Mouse (Mus musculus) heart, adult 2 months (tissue): Measurements from ENCODE around the gene Fgfr2. TPM values are rescaled to one million over a fixed set of nuclear protein-coding genes. Genes with fewer than 3 reads are reported as not detected.
A peak's percentile ranks its signal among the peaks of the same experiment; 100 is the strongest.

Source experiments
- DNase-seq, 2 experiments: peaks; one replicate each; pipeline ENCODE4 v3.0.0; 2021
- H3K27ac ChIP-seq: fragments of 200-600 bp; 2 replicates; pipeline ENCODE4 v1.8.1; 2022
- H3K27me3 ChIP-seq: fragments of 200-500 bp; 2 replicates; pipeline ENCODE4 v1.6.1; 2012; ENCODE audit warnings: mild to moderate bottlenecking, low read length, inconsistent platforms, mixed read lengths; ENCODE audit not compliant: control insufficient read depth, insufficient read depth
- H3K36me3 ChIP-seq: fragments of 200-500 bp; 2 replicates; pipeline ENCODE4 v1.6.1; 2012; ENCODE audit warnings: low read length, inconsistent platforms; ENCODE audit not compliant: control insufficient read depth, insufficient read depth
- H3K4me1 ChIP-seq: fragments of 200-500 bp; 2 replicates; pipeline ENCODE4 v1.6.1; 2011; ENCODE audit warnings: low read length; ENCODE audit not compliant: control insufficient read depth, insufficient read depth
- H3K4me3 ChIP-seq: fragments of 200-600 bp; 2 replicates; pipeline ENCODE4 v1.8.1; 2022
- H3K79me2 ChIP-seq: fragments of 200-500 bp; replicated peaks from 2 replicates; pipeline ENCODE4 v1.6.1; 2012; ENCODE audit warnings: mild to moderate bottlenecking, inconsistent platforms, low read length, moderate library complexity, mixed read lengths; ENCODE audit not compliant: control insufficient read depth, insufficient read depth
- H3K9ac ChIP-seq: fragments of 200-500 bp; 2 replicates; pipeline ENCODE4 v1.6.1; 2012; ENCODE audit warnings: low read depth, mild to moderate bottlenecking, control low read depth, inconsistent platforms, low read length, mixed read lengths
- CTCF ChIP-seq: fragments of 200-600 bp; IDR thresholded peaks from 2 replicates; pipeline ENCODE4 v1.8.1; 2022; ENCODE audit warnings: antibody characterized with exemption, mild to moderate bottlenecking, moderate library complexity
- EP300 ChIP-seq: fragments of 200-500 bp; IDR thresholded peaks from 2 replicates; pipeline ENCODE4 v1.6.1; 2011; ENCODE audit warnings: low read depth, low read length, control low read depth; ENCODE audit not compliant: insufficient read depth
- POLR2A ChIP-seq: fragments of 200-500 bp; IDR thresholded peaks from 2 replicates; pipeline ENCODE4 v1.6.1; 2011; ENCODE audit warnings: mild to moderate bottlenecking, low read depth, low read length, control low read depth; ENCODE audit not compliant: insufficient read depth
- WGBS: fragments of 180-500 bp; shearing (Covaris S2); methylation state at CpG from one replicate; pipeline ENCODE4 v1.1.7; 2018; 5-methylcytosine and 5-hydroxymethylcytosine counted together
- intact Hi-C: fragments of 180-260 bp; cut with DNase I; formaldehyde crosslinking; loops from one replicate; pipeline ENCODE4 v1.15.1; 2025
- polyA plus RNA-seq: library from polyadenylated mRNA; depleted of rRNA; stranded (reverse); fragments of >200 nt; gene quantifications from 2 replicates; pipeline ENCODE4 v1.2.3, GENCODE M21; 2012
- total RNA-seq, 2 experiments: library from RNA; stranded (reverse); gene quantifications; 2 replicates each; pipeline ENCODE4 v1.2.3; 2021

Gene Fgfr2
- total and polyA plus RNA-seq, 3 experiments: 1.1 to 2.0 (median 1.3) TPM

DNA sequence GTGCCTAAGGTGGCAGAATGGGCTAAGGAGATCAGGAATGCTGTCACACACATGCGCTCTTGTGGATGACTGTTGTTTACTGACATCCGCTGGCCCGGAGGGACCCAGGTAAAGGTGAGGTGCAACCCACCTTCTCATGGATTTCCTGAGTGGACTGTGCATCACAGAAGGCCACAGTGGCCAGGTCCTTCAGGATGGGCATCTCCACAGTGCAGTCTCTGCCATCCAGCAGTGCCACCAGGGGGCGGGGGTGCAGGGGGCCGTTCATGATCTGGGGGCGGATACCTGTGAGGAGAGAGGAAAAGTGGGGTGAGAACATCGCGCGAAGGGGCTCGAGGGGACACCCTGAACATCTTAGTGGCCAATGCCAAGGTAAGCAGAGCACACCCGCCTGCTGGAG lies 124.1 kb downstream of the Fgfr2 start:
- peaks cover 5% of the 10 kb centered on the region for H3K4me1 ChIP-seq
- no peak for DNase-seq
- H3K36me3 ChIP-seq: no peaks in the 10 kb centered on the region
- TF ChIP-seq EP300 (no peak), POLR2A (no peak), CTCF (no peak)
- no peak overlapping the region for H3K4me3 ChIP-seq
- intact Hi-C loops: loop anchor here (5.0 kb wide), 1 partner anchor 117 kb away; no protein-coding TSS in a partner anchor
- H3K79me2 ChIP-seq: no peaks in the 10 kb centered on the region
- H3K9ac ChIP-seq: no peak overlapping the region
- H3K27ac ChIP-seq: no peak overlapping the region
- H3K27me3 ChIP-seq: no peaks in the 10 kb centered on the region
- 91% methylated on average over 11 of the region's 11 CpGs for WGBS

DNA sequence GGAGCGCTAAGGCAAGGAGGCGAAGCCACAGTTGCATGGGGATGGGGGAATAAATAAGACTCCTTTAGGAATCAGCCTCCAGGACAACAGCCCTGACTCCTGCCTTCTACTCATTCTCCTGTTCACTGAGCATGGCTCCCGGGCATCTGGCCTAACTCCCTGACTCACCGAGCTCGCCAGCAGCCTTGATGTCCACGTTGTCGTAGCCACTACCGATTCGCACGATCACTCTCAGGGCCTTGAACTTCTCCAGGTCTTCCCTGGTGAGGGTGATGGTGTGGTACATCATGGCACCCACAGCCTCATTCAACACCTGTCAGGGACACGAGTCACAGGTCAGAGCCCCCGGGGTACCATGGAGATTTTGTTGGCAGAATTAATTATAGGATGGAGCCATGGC lies 124.5 kb downstream of the Fgfr2 start:
- Histone ChIP-seq H3K79me2 (no peaks in the 10 kb centered on the region), H3K27ac (no peak overlapping the region), H3K9ac (no peak overlapping the region), H3K36me3 (no peaks in the 10 kb centered on the region), H3K4me3 (no peak overlapping the region), H3K4me1 (peaks cover 5% of the 10 kb centered on the region), H3K27me3 (no peaks in the 10 kb centered on the region)
- TF ChIP-seq EP300: no peak
- TF ChIP-seq CTCF: no peak
- no peak for TF ChIP-seq POLR2A
- no peak for DNase-seq
- intact Hi-C loops: loop anchor here (5.0 kb wide), 1 partner anchor 116 kb away; no protein-coding TSS in a partner anchor
- 95% methylated on average over 12 of the region's 12 CpGs for WGBS

- H3K4me3 ChIP-seq: no peak overlapping the region
- H3K4me1 ChIP-seq: no peaks in the 10 kb centered on the region
- intact Hi-C loops: loop anchor here (5.0 kb wide), 1 partner anchor 114 kb away; no protein-coding TSS in a partner anchor
- no peaks in the 10 kb centered on the region for H3K79me2 ChIP-seq
- WGBS: 89% methylated on average over 5 of the region's 5 CpGs
- peak in 1 of 2 experiments; percentile 22 for DNase-seq
- H3K36me3 ChIP-seq: no peaks in the 10 kb centered on the region
- no peak overlapping the region for H3K27ac ChIP-seq
- TF ChIP-seq CTCF: peak; percentile 74
- TF ChIP-seq EP300: 0 out of 2 replicates have a peak, but pooled peaks have one; percentile 31
- TF ChIP-seq POLR2A: no peak
- no peak overlapping the region for H3K9ac ChIP-seq
- H3K27me3 ChIP-seq: no peaks in the 10 kb centered on the region
Observed at GRCm38 (mm10) chr7:132996391-132996790, 126.8 kb downstream of the Fgfr2 start.

DNA sequence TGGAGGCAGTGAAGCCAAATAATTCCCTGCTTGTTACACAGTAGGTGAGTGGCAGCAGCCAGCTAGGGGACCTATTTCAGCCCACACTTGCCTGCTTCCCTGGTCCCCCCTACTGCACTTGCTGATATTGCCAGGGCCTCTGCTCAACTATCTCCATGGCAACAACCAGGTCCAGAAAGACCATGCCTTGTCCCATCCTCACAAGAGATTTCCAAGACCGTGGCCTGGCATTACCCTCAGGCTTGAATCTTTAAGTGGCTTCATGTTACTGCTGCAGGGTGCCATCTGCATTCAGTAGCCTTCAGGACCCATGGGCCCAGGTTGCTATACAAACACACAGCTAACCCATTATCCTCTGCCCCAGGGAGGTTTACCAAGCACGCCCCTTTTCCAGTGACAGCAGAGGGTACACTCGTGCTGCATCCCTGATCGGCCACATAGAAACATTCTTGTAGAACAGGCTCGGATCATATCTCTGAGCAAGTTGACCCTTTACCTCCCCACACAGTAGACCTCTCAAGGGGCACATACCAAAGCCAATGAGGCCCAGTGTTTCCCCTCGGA lies 128.4 kb downstream of the Fgfr2 start:
- H3K36me3 ChIP-seq: peaks cover 2% of the 10 kb centered on the region; the same call in 1 of the 2 replicates
- intact Hi-C loops: loop anchor here (5.0 kb wide), 1 partner anchor 112 kb away; no protein-coding TSS in a partner anchor
- no peak overlapping the region for H3K4me3 ChIP-seq
- 76% methylated on average over 6 of the region's 6 CpGs for WGBS
- no peak overlapping the region for H3K27ac ChIP-seq
- no peak overlapping the region for H3K9ac ChIP-seq
- H3K27me3 ChIP-seq: no peaks in the 10 kb centered on the region
- no peaks in the 10 kb centered on the region for H3K79me2 ChIP-seq
- H3K4me1 ChIP-seq: no peaks in the 10 kb centered on the region
- DNase-seq: no peak
- TF ChIP-seq CTCF: no peak

GRCm38 (mm10) chr7:132994120-132994519 lies 129.0 kb downstream of the Fgfr2 start:
- Histone ChIP-seq H3K4me3 (no peak overlapping the region), H3K27me3 (no peaks in the 10 kb centered on the region), H3K27ac (no peak overlapping the region), H3K4me1 (no peaks in the 10 kb centered on the region), H3K9ac (no peak overlapping the region), H3K79me2 (no peaks in the 10 kb centered on the region), H3K36me3 (peaks cover 3% of the 10 kb centered on the region; the same call in 1 of the 2 replicates)
- DNase-seq: no peak
- intact Hi-C loops: no loop called here
- 86% methylated on average over 8 of the region's 8 CpGs for WGBS
- TF ChIP-seq CTCF (peak; percentile 50), EP300 (no peak)

GRCm38 (mm10) chr7:132992967-132993615 lies 130.1 kb downstream of the Fgfr2 start:
- no peaks in the 10 kb centered on the region for H3K4me1 ChIP-seq
- H3K4me3 ChIP-seq: no peak overlapping the region
- TF ChIP-seq CTCF: no peak
- TF ChIP-seq EP300: no peak
- no peak for TF ChIP-seq POLR2A
- intact Hi-C loops: no loop called here
- no peak overlapping the region for H3K9ac ChIP-seq
- H3K36me3 ChIP-seq: peaks cover 3% of the 10 kb centered on the region; the same call in 1 of the 2 replicates
- H3K27me3 ChIP-seq: no peaks in the 10 kb centered on the region
- no peak for DNase-seq
- H3K27ac ChIP-seq: no peak overlapping the region
- 82% methylated on average over 9 of the region's 9 CpGs for WGBS
- no peaks in the 10 kb centered on the region for H3K79me2 ChIP-seq
